Mouse (Mus musculus) liver, embryonic 16.5 days (tissue): ENCODE results near the gene Yae1d1. TPM values are rescaled to one million over a fixed set of nuclear protein-coding genes. Genes with fewer than 3 reads are reported as not detected.
"Not testable (repeated sequence)": the region's sequence is repeated elsewhere in the genome, so short reads cannot be mapped to it uniquely, and the experiment has no call there.

Source experiments
- ATAC-seq: fragments of 200-750 bp; cut with Nextera tagmentation; 2 replicates; pipeline ENCODE4 v1.8.0; 2017; ENCODE audit warnings: low read depth, mild to moderate bottlenecking, moderate number of reproducible peaks, moderate library complexity
- H3K27ac ChIP-seq: fragments of 300-500 bp; sonication (generic); 2 replicates; pipeline ENCODE4 v1.5.1; 2014; ENCODE audit warnings: mild to moderate bottlenecking, low read length
- H3K27me3 ChIP-seq: fragments of 300-500 bp; sonication (generic); 2 replicates; pipeline ENCODE4 v1.6.1; 2014; ENCODE audit warnings: low read depth, low read length, mixed read lengths; ENCODE audit not compliant: control insufficient read depth, insufficient read depth
- H3K36me3 ChIP-seq: fragments of 300-500 bp; sonication (generic); 2 replicates; pipeline ENCODE4 v1.6.1; 2014; ENCODE audit warnings: mild to moderate bottlenecking; ENCODE audit not compliant: control insufficient read depth, insufficient read depth
- H3K4me1 ChIP-seq: fragments of 300-500 bp; sonication (generic); 2 replicates; pipeline ENCODE4 v1.6.1; 2014; ENCODE audit warnings: low read depth, low read length, mixed read lengths; ENCODE audit not compliant: control insufficient read depth
- H3K4me2 ChIP-seq: fragments of 300-500 bp; sonication (generic); 2 replicates; pipeline ENCODE4 v1.6.1; 2014; ENCODE audit warnings: low read depth, low read length, mixed read lengths
- H3K4me3 ChIP-seq: fragments of 300-500 bp; sonication (generic); 2 replicates; pipeline ENCODE4 v1.5.1; 2014; ENCODE audit warnings: low read depth, mild to moderate bottlenecking, low read length
- H3K9ac ChIP-seq: fragments of 300-500 bp; sonication (generic); 2 replicates; pipeline ENCODE4 v1.6.1; 2014; ENCODE audit warnings: low read depth, low read length
- H3K9me3 ChIP-seq: fragments of 300-500 bp; sonication (generic); replicated peaks from 2 replicates; pipeline ENCODE4 v1.6.1; 2016; ENCODE audit warnings: low read length; ENCODE audit not compliant: control insufficient read depth
- WGBS: fragments of 180-500 bp; shearing (Covaris S2); extraction: QIAGEN DNeasy Blood & Tissue Kit; methylation state at CpG from one replicate; pipeline ENCODE4 v1.1.7; 2014; ENCODE audit not compliant: insufficient replicate concordance; 5-methylcytosine and 5-hydroxymethylcytosine counted together
- polyA plus RNA-seq: library from polyadenylated mRNA; unstranded; fragments of >200 nt; fragmentation: Nextera tagmentation; extraction: Ambion mirVana; gene quantifications from 2 replicates; pipeline ENCODE4 v1.2.1, GENCODE M21; 2015

Yae1d1 gene
- polyA plus RNA-seq, 1 experiment from 2014 or later, result 15.6 TPM

- WGBS, result 45% methylated on average over 8 of the region's 8 CpGs
- H3K27me3 ChIP-seq, result no peaks in the 10 kb centered on the region; the same call in none of the 2 replicates
- no peaks in the 10 kb centered on the region for H3K36me3 ChIP-seq
- H3K9me3 ChIP-seq, result no peaks in the 10 kb centered on the region
- no peak overlapping the region for H3K4me3 ChIP-seq
- H3K9ac ChIP-seq, result no peak overlapping the region
- H3K4me1 ChIP-seq, result no peaks in the 10 kb centered on the region
- H3K27ac ChIP-seq, result no peak overlapping the region
- ATAC-seq, result no peak
- no peak overlapping the region for H3K4me2 ChIP-seq
These were observed 16.1 kb downstream of the Yae1d1 start for GRCm38 (mm10) chr13:17976854-17977739.

GRCm38 (mm10) chr13:17975891-17976290, 17.3 kb downstream of the Yae1d1 start:
- no peaks in the 10 kb centered on the region; the same call in none of the 2 replicates for H3K27me3 ChIP-seq
- H3K36me3 ChIP-seq, result no peaks in the 10 kb centered on the region
- no peaks in the 10 kb centered on the region for H3K4me1 ChIP-seq
- H3K4me3 ChIP-seq, result no peak overlapping the region
- no peak overlapping the region for H3K27ac ChIP-seq
- no peak overlapping the region for H3K9ac ChIP-seq
- no peak overlapping the region for H3K4me2 ChIP-seq
- 10% methylated on average over 2 of the region's 2 CpGs for WGBS
- ATAC-seq, result peak; percentile 43; the same call in 1 of the 2 replicates
- no peaks in the 10 kb centered on the region for H3K9me3 ChIP-seq

DNA sequence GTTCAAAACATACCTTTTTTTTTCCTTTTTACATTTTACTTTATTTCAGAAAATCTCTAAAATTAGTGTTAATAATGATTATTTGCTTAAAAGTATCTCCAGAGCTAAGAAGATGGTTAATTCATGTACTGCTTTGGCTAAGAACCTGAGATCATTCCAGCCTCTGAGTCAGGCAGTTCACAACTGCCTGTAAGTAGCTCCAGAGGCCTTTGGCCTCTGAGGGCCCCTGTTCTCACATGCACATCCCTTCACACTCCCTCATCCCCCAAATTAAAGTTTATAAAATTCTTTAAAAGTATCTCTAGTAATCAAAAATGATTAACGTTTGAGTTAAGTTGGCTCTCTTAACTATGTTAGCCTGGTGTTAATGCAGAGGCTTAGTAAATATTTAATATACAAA, 17.7 kb downstream of the Yae1d1 start:
- no peak overlapping the region for H3K4me3 ChIP-seq
- H3K4me2 ChIP-seq, result no peak overlapping the region
- WGBS, result 42% methylated on average over 1 of the region's 1 CpGs
- H3K27me3 ChIP-seq, result no peaks in the 10 kb centered on the region; the same call in none of the 2 replicates
- no peaks in the 10 kb centered on the region for H3K9me3 ChIP-seq
- no peak for ATAC-seq
- H3K36me3 ChIP-seq, result no peaks in the 10 kb centered on the region
- no peak overlapping the region for H3K27ac ChIP-seq
- no peaks in the 10 kb centered on the region for H3K4me1 ChIP-seq
- no peak overlapping the region for H3K9ac ChIP-seq

- Histone ChIP-seq H3K27ac (no peak overlapping the region), H3K36me3 (no peaks in the 10 kb centered on the region), H3K4me1 (no peaks in the 10 kb centered on the region), H3K27me3 (no peaks in the 10 kb centered on the region; the same call in none of the 2 replicates), H3K4me2 (no peak overlapping the region), H3K9ac (no peak overlapping the region), H3K4me3 (no peak overlapping the region), H3K9me3 (no peaks in the 10 kb centered on the region)
- 88% methylated on average over 9 of the region's 9 CpGs for WGBS
- ATAC-seq, result no peak
These were observed 18.4 kb downstream of the Yae1d1 start for GRCm38 (mm10) chr13:17974734-17975133.

GRCm38 (mm10) chr13:17960613-17961012, 32.5 kb downstream of the Yae1d1 start:
- Histone ChIP-seq H3K36me3 (no peaks in the 10 kb centered on the region), H3K27me3 (no peaks in the 10 kb centered on the region), H3K4me1 (no peaks in the 10 kb centered on the region), H3K9ac (no peak overlapping the region), H3K9me3 (no peaks in the 10 kb centered on the region), H3K4me2 (no peak overlapping the region), H3K4me3 (no peak overlapping the region), H3K27ac (no peak overlapping the region)
- no peak for ATAC-seq
- 41% methylated on average over 7 of the region's 7 CpGs for WGBS

DNA sequence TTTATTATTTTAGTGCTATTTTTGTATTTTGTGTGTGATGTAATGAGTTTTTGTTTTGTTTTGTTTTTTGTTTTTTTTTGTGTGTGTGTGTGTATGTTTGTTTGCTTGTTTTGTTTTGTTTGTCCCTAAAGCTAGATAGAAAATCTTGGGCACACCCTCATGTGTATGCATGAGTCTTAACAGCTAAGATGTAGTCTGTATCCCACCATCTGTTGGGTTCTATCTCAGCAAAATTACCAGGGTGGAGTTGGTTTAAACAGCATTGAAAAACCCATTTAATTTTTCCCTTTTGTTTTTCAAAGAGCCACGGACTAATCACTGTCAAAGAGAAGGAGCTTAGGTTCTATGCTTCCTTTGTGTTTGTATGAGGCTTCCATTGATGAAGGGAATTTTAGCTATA, 38.9 kb downstream of the Yae1d1 start:
- Histone ChIP-seq H3K4me2 (no peak overlapping the region), H3K4me1 (no peaks in the 10 kb centered on the region), H3K9me3 (no peaks in the 10 kb centered on the region), H3K27me3 (0 out of 2 replicates have a peak, but pooled peaks cover 3% of the 10 kb centered on the region), H3K36me3 (no peaks in the 10 kb centered on the region), H3K9ac (no peak overlapping the region), H3K4me3 (no peak overlapping the region), H3K27ac (no peak overlapping the region)
- WGBS, result 39% methylated on average over 1 of the region's 1 CpGs
- ATAC-seq, result no peak

DNA sequence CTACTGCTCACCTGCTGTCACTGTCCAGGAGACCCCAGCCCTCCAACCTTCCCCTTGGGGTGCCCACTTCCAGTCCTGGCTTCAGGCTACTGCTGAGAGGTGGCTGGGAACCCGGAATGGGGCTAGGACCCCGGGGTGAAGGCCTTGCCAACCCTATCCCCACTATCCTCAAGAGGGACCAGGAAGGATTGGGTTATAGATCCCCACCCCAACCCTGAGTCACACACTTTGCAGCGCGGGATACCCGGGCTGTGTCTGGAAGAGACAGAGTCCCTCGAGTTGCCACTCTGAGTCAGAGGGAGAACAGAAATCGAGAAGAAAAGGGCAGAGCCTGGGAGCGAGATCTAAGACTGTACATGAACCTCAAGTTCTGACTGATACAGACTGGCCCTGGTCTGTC, 42.6 kb downstream of the Yae1d1 start:
- not testable (repeated sequence) for H3K9me3 ChIP-seq, H3K4me1 ChIP-seq, H3K27ac ChIP-seq, H3K4me2 ChIP-seq, H3K27me3 ChIP-seq, H3K36me3 ChIP-seq, H3K9ac ChIP-seq, H3K4me3 ChIP-seq, ATAC-seq
- 69% methylated on average over 8 of the region's 8 CpGs for WGBS

DNA sequence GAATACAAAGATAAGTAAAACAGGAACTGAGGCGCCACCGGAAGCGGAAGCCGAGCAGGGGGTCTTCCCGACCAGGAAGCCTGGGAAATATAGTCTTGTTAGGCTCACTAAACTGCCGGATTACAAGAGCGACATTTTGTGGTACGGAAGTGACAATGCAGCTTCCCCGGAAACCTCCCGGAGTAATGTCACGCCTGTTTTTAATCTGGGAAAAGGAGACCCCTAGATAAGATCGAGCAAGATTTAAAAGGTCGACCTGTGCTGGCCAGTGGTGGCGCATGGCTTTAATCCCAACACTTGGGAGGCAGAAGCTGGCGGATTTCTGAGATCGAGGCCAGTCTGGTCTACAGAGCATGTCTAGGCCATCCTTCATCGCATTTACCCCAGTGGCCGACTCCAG, 43.6 kb downstream of the Yae1d1 start:
- H3K27me3 ChIP-seq, result 0 out of 2 replicates have a peak, but pooled peaks cover 3% of the 10 kb centered on the region
- 55% methylated on average over 18 of the region's 18 CpGs for WGBS
- no peak overlapping the region for H3K9ac ChIP-seq
- H3K4me2 ChIP-seq, result no peak overlapping the region
- no peak overlapping the region for H3K27ac ChIP-seq
- H3K4me1 ChIP-seq, result no peaks in the 10 kb centered on the region; the same call in 1 of the 2 replicates
- ATAC-seq, result no peak
- no peak overlapping the region for H3K4me3 ChIP-seq
- no peaks in the 10 kb centered on the region for H3K36me3 ChIP-seq
- no peaks in the 10 kb centered on the region for H3K9me3 ChIP-seq
